Mouse (Mus musculus): ENCODE measurements at regions not wholly inside any gene's neighbourhood (a gene's known extent, or its start where the extent isn't known, plus 50 kb on each side); places are given as distances from the start of the nearest gene placed in this dataset.

DNA sequence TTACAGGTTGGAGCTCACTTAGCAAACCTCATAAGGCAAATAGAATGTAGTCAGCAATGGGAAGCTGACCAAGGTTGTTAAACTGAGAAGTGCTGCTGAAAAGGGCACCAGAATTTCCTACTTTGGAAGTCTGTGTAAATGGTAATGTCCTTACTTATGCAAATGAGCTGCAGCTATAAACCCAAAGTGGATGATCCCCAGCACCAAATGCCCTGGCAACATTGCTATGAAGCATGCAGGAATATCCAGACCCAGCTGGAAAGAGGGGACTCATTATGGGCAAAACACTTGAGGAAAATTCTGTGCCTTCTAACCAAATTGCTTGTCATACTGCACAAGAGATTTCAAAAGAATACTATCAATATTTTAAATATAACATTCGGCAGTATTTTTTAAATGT lies 861.3 kb upstream of the Kirrel3 start:
- H3K9me3 ChIP-seq (ENCODE audit: low read length), result no peaks in the 10 kb centered on the region
- no peak overlapping the region for H3K27ac ChIP-seq (ENCODE audit: low read depth)
- no peak overlapping the region for H3K4me3 ChIP-seq (ENCODE audit: low read depth, low read length)
- H3K36me3 ChIP-seq (replicated peaks; ENCODE audit: insufficient read depth, low read length), result no peaks in the 10 kb centered on the region
- H3K4me2 ChIP-seq (ENCODE audit: low read depth, low read length), result no peak overlapping the region
- no peak for ATAC-seq
- TF ChIP-seq EP300 (IDR thresholded peaks at IDR 0.05; ENCODE audit: low read depth) (no peak), CTCF (IDR thresholded peaks at IDR 0.05; ENCODE audit: low read depth) (no peak)
- no peaks in the 10 kb centered on the region for H3K4me1 ChIP-seq (ENCODE audit: insufficient read depth)
- H3K27me3 ChIP-seq (ENCODE audit: insufficient read depth, low read length), result no peaks in the 10 kb centered on the region
- 70% methylated on average over 1 of the region's 1 CpGs for WGBS (ENCODE audit: insufficient replicate concordance)
- DNase-seq, result no peak
- no peak overlapping the region for H3K9ac ChIP-seq (replicated peaks)

DNA sequence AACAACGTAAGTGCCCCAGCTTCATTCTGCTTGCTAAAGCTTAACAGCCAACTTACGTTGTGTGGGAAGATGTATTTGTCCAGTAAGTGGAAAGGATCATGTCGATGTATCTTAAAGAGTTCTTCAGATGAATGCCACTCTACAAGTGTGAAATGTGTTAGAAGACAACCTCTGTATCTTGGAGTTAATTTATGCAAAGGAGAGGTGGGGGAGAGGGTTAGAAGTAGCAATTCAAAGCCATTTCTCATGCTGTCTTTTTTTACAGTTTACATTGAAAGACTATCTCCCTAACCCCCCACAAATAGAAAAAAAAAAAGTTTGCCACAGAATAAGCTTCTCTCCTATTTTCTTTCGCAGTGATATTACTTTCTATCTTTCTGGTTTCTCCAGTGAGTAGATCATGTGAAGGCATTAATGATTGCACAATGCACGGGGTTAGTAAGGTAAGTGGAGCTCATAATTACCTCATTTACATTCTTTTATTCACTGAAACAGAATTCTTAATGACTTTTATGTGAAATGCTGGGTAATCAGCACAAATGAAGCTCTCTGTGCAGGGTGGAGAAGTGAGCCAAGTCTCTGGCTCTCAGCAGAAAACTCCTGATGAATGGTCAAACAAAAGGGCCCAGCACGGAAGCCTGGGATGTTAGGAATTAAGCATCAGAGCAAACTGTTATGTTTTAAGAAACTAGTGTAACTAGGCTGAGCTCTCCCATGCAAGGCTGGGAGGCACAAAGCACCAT lies 855.8 kb upstream of the Kirrel3 start:
- no peaks in the 10 kb centered on the region for H3K27me3 ChIP-seq (ENCODE audit: insufficient read depth, low read length)
- no peaks in the 10 kb centered on the region for H3K4me1 ChIP-seq (ENCODE audit: insufficient read depth)
- 69% methylated on average over 6 of the region's 6 CpGs for WGBS (ENCODE audit: insufficient replicate concordance)
- TF ChIP-seq CTCF (IDR thresholded peaks at IDR 0.05; ENCODE audit: low read depth) (no peak), EP300 (IDR thresholded peaks at IDR 0.05; ENCODE audit: low read depth) (no peak)
- H3K27ac ChIP-seq (ENCODE audit: low read depth), result no peak overlapping the region
- no peak overlapping the region for H3K4me2 ChIP-seq (ENCODE audit: low read depth, low read length)
- no peak for ATAC-seq
- no peak for DNase-seq
- H3K36me3 ChIP-seq (replicated peaks; ENCODE audit: insufficient read depth, low read length), result no peaks in the 10 kb centered on the region
- no peak overlapping the region for H3K4me3 ChIP-seq (ENCODE audit: low read depth, low read length)
- no peaks in the 10 kb centered on the region for H3K9me3 ChIP-seq (ENCODE audit: low read length)
- no peak overlapping the region for H3K9ac ChIP-seq (replicated peaks)

DNA sequence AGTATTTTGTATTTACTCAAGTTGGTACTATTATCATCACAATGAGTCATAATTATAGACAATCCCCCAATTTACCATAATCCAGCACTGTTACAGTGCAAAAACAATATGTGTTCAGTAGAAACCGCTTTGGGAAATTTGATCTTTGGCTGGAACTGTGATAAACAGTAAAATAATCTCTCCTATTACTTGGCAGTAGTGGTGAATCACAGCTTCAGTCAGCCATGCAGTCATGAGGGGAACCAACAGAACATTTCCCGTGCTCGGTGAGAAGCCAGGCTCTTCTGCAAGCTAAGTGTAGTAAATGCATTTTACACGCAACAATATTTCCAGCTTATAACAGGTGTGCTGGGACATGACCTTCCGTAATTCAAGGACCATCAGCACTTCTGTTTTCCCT lies 822.7 kb upstream of the Kirrel3 start:
- no peak overlapping the region for H3K27ac ChIP-seq (ENCODE audit: low read depth)
- H3K27me3 ChIP-seq (ENCODE audit: insufficient read depth, low read length), result no peaks in the 10 kb centered on the region
- H3K4me2 ChIP-seq (ENCODE audit: low read depth, low read length), result no peak overlapping the region
- no peak overlapping the region for H3K9ac ChIP-seq (replicated peaks)
- H3K36me3 ChIP-seq (replicated peaks; ENCODE audit: insufficient read depth, low read length), result no peaks in the 10 kb centered on the region
- no peak for ATAC-seq
- no peak for DNase-seq
- no peaks in the 10 kb centered on the region for H3K9me3 ChIP-seq (ENCODE audit: low read length)
- H3K4me1 ChIP-seq (ENCODE audit: insufficient read depth), result no peaks in the 10 kb centered on the region
- H3K4me3 ChIP-seq (ENCODE audit: low read depth, low read length), result no peak overlapping the region
- TF ChIP-seq CTCF (IDR thresholded peaks at IDR 0.05; ENCODE audit: low read depth), result no peak
- no peak for TF ChIP-seq EP300 (IDR thresholded peaks at IDR 0.05; ENCODE audit: low read depth)
- 78% methylated on average over 5 of the region's 5 CpGs for WGBS (ENCODE audit: insufficient replicate concordance)

DNA sequence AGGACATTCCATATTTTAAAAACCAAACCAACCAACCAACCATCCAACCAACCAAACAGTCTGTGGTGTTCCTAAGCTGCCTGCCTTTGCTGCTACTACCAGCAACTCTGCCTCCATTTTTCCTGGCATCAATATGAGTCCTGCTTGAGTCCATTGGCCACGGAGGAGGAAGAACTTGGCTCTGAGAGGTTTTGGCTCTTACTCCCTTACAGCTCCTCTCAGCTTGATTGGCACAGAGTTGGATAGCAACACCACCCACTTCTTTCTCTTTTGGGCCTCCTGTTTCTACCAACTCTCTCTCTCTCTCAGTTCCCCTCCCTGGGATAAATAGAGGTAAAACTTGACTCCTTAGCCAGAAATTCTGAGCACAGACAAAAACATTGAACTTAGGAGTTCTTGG lies 804.6 kb upstream of the Kirrel3 start:
- Histone ChIP-seq H3K4me1 (ENCODE audit: insufficient read depth) (no peaks in the 10 kb centered on the region), H3K4me3 (ENCODE audit: low read depth, low read length) (no peak overlapping the region), H3K27ac (ENCODE audit: low read depth) (no peak overlapping the region), H3K36me3 (replicated peaks; ENCODE audit: insufficient read depth, low read length) (no peaks in the 10 kb centered on the region), H3K9me3 (ENCODE audit: low read length) (no peaks in the 10 kb centered on the region), H3K4me2 (ENCODE audit: low read depth, low read length) (no peak overlapping the region), H3K9ac (replicated peaks) (no peak overlapping the region), H3K27me3 (ENCODE audit: insufficient read depth, low read length) (no peaks in the 10 kb centered on the region)
- DNase-seq (no peak), ATAC-seq (no peak)
- 43% methylated on average over 1 of the region's 1 CpGs for WGBS (ENCODE audit: insufficient replicate concordance)
- TF ChIP-seq CTCF (IDR thresholded peaks at IDR 0.05; ENCODE audit: low read depth), result no peak
- no peak for TF ChIP-seq EP300 (IDR thresholded peaks at IDR 0.05; ENCODE audit: low read depth)

DNA sequence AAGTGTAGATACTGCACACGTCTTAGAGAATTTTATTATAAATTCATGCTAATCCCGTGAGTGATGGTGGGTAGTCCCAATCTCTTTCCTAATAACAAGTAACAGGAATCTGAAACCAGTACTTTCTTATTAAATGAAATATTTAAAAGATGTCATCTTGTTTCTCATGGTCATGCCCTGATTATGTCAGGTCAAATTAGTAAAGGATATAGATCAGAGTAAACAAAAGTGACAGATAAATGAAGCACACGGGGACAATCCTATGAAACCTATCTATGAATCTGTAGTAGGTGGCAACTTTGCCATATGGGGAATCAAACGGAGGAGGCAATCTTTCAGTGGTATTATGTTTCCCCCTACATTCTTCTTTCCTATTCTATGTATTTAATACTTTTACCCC lies 794.0 kb upstream of the Kirrel3 start:
- WGBS (ENCODE audit: insufficient replicate concordance), result 69% methylated on average over 4 of the region's 4 CpGs
- no peaks in the 10 kb centered on the region for H3K27me3 ChIP-seq (ENCODE audit: insufficient read depth, low read length)

DNA sequence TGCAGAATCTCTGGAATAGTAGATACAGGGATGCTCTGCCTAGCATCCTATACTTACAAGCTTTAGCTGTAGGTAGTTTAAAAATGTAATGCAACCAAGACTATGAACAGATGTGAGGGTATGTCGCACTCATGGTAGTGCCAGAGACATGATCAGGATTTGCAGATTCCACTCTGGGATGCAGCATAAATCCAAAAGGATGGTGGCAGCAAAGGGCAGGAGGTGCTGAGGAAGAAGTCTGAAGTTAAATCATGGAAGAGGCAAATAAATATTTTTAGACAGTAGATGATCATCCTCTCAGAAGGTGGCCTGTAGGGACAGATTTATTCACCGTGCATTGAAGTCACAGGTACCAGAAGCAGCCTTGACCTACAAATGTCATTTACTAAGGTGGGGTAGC lies 768.1 kb upstream of the Kirrel3 start:
- TF ChIP-seq EP300 (IDR thresholded peaks at IDR 0.05; ENCODE audit: low read depth), result no peak
- TF ChIP-seq CTCF (IDR thresholded peaks at IDR 0.05; ENCODE audit: low read depth), result no peak
- H3K27ac ChIP-seq (ENCODE audit: low read depth), result no peak overlapping the region
- H3K9me3 ChIP-seq (ENCODE audit: low read length), result no peaks in the 10 kb centered on the region
- 79% methylated on average over 2 of the region's 2 CpGs for WGBS (ENCODE audit: insufficient replicate concordance)
- ATAC-seq (no peak), DNase-seq (no peak)
- no peaks in the 10 kb centered on the region for H3K4me1 ChIP-seq (ENCODE audit: insufficient read depth)
- no peak overlapping the region for H3K4me2 ChIP-seq (ENCODE audit: low read depth, low read length)
- H3K36me3 ChIP-seq (replicated peaks; ENCODE audit: insufficient read depth, low read length), result no peaks in the 10 kb centered on the region
- no peak overlapping the region for H3K4me3 ChIP-seq (ENCODE audit: low read depth, low read length)
- H3K27me3 ChIP-seq (ENCODE audit: insufficient read depth, low read length), result no peaks in the 10 kb centered on the region
- no peak overlapping the region for H3K9ac ChIP-seq (replicated peaks)

More for the DNA sequence above, 794.0 kb upstream of the Kirrel3 start:
- H3K4me2 ChIP-seq (ENCODE audit: low read depth, low read length), result no peak overlapping the region
- no peak overlapping the region for H3K4me3 ChIP-seq (ENCODE audit: low read depth, low read length)
- no peak for TF ChIP-seq CTCF (IDR thresholded peaks at IDR 0.05; ENCODE audit: low read depth)
- no peak for TF ChIP-seq EP300 (IDR thresholded peaks at IDR 0.05; ENCODE audit: low read depth)
- H3K27ac ChIP-seq (ENCODE audit: low read depth), result no peak overlapping the region
- ATAC-seq (no peak), DNase-seq (no peak)
- H3K36me3 ChIP-seq (replicated peaks; ENCODE audit: insufficient read depth, low read length), result no peaks in the 10 kb centered on the region
- no peaks in the 10 kb centered on the region for H3K9me3 ChIP-seq (ENCODE audit: low read length)
- H3K9ac ChIP-seq (replicated peaks), result no peak overlapping the region
- H3K4me1 ChIP-seq (ENCODE audit: insufficient read depth), result no peaks in the 10 kb centered on the region

Measured in liver, postnatal 0 days (tissue).